ENCODE assay signal across 8 mouse cellular contexts in the genomic region with DNA sequence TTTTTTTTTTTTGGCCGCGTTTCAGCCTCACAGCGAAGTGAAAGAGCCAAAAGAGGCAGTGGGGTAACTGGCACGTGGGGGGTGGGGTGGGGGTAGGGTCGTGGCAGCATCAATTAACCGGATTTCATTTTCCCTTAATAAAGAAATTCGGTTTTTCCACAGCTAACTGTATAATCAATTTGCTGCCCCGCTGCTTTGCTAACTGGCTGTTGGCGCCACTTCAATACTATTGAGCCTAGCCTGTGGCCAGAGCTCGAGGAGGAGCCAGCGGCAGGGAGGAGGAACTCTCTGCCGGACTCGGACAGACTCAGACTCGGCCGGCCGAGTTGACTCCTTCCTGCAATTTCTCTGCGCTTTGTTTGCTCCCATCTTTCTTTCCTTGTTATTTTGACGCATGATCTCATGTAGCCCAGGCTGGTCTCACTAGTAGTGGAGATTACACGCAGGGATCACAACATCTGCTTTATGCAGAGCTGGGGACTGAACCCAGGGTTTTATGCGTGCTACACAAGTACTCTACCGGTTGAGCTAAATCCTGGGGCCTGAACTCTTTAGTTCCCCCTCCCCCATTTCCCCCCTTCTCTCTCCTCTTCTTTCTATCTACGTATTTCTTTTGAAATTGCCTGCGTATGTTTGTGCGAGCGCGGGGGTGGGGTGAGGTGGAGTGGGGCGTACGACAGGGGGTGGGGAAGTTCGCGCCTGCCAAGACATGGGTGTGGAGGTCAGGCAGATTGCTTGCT.
DNase-seq lines count a peak whose midpoint lies in the region; ATAC-seq and TF ChIP-seq lines count a peak whose summit lies in the region.

No protein-coding gene starts in this region.

- H3K4me2 ChIP-seq in forebrain, postnatal 0 days (ENCODE audit: low read depth) = peak overlapping the region; percentile 65
- peak overlapping the region; percentile 76 for H3K4me2 ChIP-seq in lung, embryonic 16.5 days (ENCODE audit: low read depth, low read length)

- H3K27ac ChIP-seq in MEL (ENCODE audit: control insufficient read depth, low read depth, low read length) = peak overlapping the region; percentile 73
- H3K27ac ChIP-seq in forebrain, postnatal 0 days (ENCODE audit: low read depth, low read length) = peak overlapping the region; percentile 45
- H3K27ac ChIP-seq in lung, embryonic 16.5 days (ENCODE audit: low read length) = peak overlapping the region; percentile 75

- H3K9ac ChIP-seq in MEL (ENCODE audit: control insufficient read depth, low read depth, low read length, poor library complexity, severe bottlenecking) = peak overlapping the region; percentile 65
- H3K9ac ChIP-seq in forebrain, postnatal 0 days = peak overlapping the region; percentile 58
- H3K9ac ChIP-seq in lung, embryonic 16.5 days (ENCODE audit: low read length) = peak overlapping the region; percentile 69

- TF ChIP-seq CTCF in MEL (IDR thresholded peaks at IDR 0.05 in 2 of 3, conservative IDR thresholded peaks at IDR 0.05 in 1 of 3; ENCODE audit: control insufficient read depth in 1 of 3, insufficient read depth in 1 of 3, low read depth in 2 of 3, low read length in 3 of 3, poor library complexity in 1 of 3, severe bottlenecking in 1 of 3) = no peak
- TF ChIP-seq CTCF in forebrain, postnatal 0 days (IDR thresholded peaks at IDR 0.05; ENCODE audit: low read depth) = no peak

- H3K4me1 ChIP-seq in MEL (ENCODE audit: control insufficient read depth in 1 of 2, insufficient read depth in 2 of 2, low read length in 2 of 2) = peaks cover 0 to 8% of the 10 kb centered on the region in 2 experiments; a peak in 2 of 4 replicates
- H3K4me1 ChIP-seq in forebrain, postnatal 0 days (ENCODE audit: insufficient read depth) = no peaks in the 10 kb centered on the region
- H3K4me1 ChIP-seq in lung, embryonic 16.5 days (replicated peaks; ENCODE audit: control insufficient read depth, insufficient read depth, low read length) = peaks cover 18% of the 10 kb centered on the region

- no peak for TF ChIP-seq RAD21 in MEL (IDR thresholded peaks at IDR 0.05; ENCODE audit: low read depth, low read length)

- no peaks in the 10 kb centered on the region for H3K79me2 ChIP-seq in MEL (ENCODE audit: control insufficient read depth, insufficient read depth, low read length, poor library complexity)

- DNase-seq in MEL (ENCODE audit: low read depth, low spot score) = peak; percentile 81
- peak; percentile 12 for DNase-seq in cerebellum, adult 11-12 months
- DNase-seq in forebrain, postnatal 0 days = peak; percentile 67
- DNase-seq in heart, postnatal 4 days = peak; percentile 72
- peak; percentile 16 to 21 for DNase-seq in layer of hippocampus, adult 8-10 months (ENCODE audit: low spot score in 2 of 2)
- peak; percentile 67 for DNase-seq in ovary, adult 18-20 months (ENCODE audit: low spot score)
- DNase-seq in thymus, postnatal 10 days (ENCODE audit: low spot score in 2 of 2) = peak; percentile 34 to 47

- no peaks in the 10 kb centered on the region for H3K27me3 ChIP-seq in MEL (ENCODE audit: control insufficient read depth in 1 of 2, insufficient read depth in 2 of 2, low read length in 2 of 2)
- H3K27me3 ChIP-seq in forebrain, postnatal 0 days (ENCODE audit: insufficient read depth, low read length) = no peaks in the 10 kb centered on the region
- no peaks in the 10 kb centered on the region for H3K27me3 ChIP-seq in lung, embryonic 16.5 days (ENCODE audit: control insufficient read depth, insufficient read depth, low read depth, low read length)

- no peak for TF ChIP-seq EP300 in MEL (IDR thresholded peaks at IDR 0.05; ENCODE audit: low read depth in 1 of 2, low read length in 2 of 2)

- peak overlapping the region; percentile 68 to 82 for H3K4me3 ChIP-seq in MEL (ENCODE audit: control insufficient read depth in 1 of 2, insufficient read depth in 1 of 2, low read depth in 2 of 2, low read length in 2 of 2)
- peak overlapping the region; percentile 40 for H3K4me3 ChIP-seq in forebrain, postnatal 0 days (ENCODE audit: low read depth, low read length)
- peak overlapping the region; percentile 52 for H3K4me3 ChIP-seq in lung, embryonic 16.5 days (ENCODE audit: low read length)

- TF ChIP-seq POLR2A in MEL (IDR thresholded peaks at IDR 0.05; ENCODE audit: control insufficient read depth in 1 of 2, insufficient read depth in 1 of 2, low read depth in 1 of 2, low read length in 2 of 2, poor library complexity in 1 of 2) = peak; percentile 39 to 53; a peak in 2 of 4 replicates

- no peaks in the 10 kb centered on the region for H3K9me3 ChIP-seq in MEL (replicated peaks; ENCODE audit: insufficient read depth, low read length)
- H3K9me3 ChIP-seq in forebrain, postnatal 0 days (ENCODE audit: low read length) = no peaks in the 10 kb centered on the region
- no peaks in the 10 kb centered on the region for H3K9me3 ChIP-seq in lung, embryonic 16.5 days (ENCODE audit: control insufficient read depth, low read length)

- WGBS in forebrain, postnatal 0 days = 7% methylated on average over 30 of the region's 30 CpGs
- WGBS in lung, embryonic 16.5 days = 7% methylated on average over 30 of the region's 30 CpGs

- H3K36me3 ChIP-seq in MEL (ENCODE audit: control insufficient read depth in 1 of 2, insufficient read depth in 2 of 2, low read length in 2 of 2) = peaks cover 0 to 4% of the 10 kb centered on the region in 2 experiments; a peak in 2 of 4 replicates
- no peaks in the 10 kb centered on the region for H3K36me3 ChIP-seq in forebrain, postnatal 0 days (ENCODE audit: insufficient read depth)
- no peaks in the 10 kb centered on the region for H3K36me3 ChIP-seq in lung, embryonic 16.5 days (ENCODE audit: control insufficient read depth, insufficient read depth, low read length)

- peak; percentile 72 for ATAC-seq in forebrain, postnatal 0 days
- peak; percentile 91 for ATAC-seq in lung, embryonic 16.5 days (ENCODE audit: low read depth)

TF ChIP-seq in MEL, 35 proteins besides CTCF, POLR2A, EP300 and RAD21:
- TF ChIP-seq ZNF384 (IDR thresholded peaks at IDR 0.05; ENCODE audit: low read depth, low read length) (peak; percentile 91), USF2 (IDR thresholded peaks at IDR 0.05; ENCODE audit: borderline replicate concordance in 1 of 2, insufficient read depth in 1 of 2, low read depth in 1 of 2, low read length in 2 of 2) (no peak), MAFK (IDR thresholded peaks at IDR 0.05; ENCODE audit: borderline replicate concordance, low read depth, low read length) (no peak), MYC (IDR thresholded peaks at IDR 0.05; ENCODE audit: low read depth, low read length) (no peak), E2F4 (IDR thresholded peaks at IDR 0.05; ENCODE audit: borderline replicate concordance, low read depth, low read length) (no peak), BHLHE40 (IDR thresholded peaks at IDR 0.05; ENCODE audit: borderline replicate concordance, low read depth, low read length) (no peak; the same call in 1 of the 2 replicates), NRF1 (IDR thresholded peaks at IDR 0.05; ENCODE audit: insufficient read depth, low read depth, low read length, poor library complexity, severe bottlenecking) (no peak), MYB (IDR thresholded peaks at IDR 0.05; ENCODE audit: low read depth, low read length) (no peak), MEF2A (IDR thresholded peaks at IDR 0.05; ENCODE audit: extremely low read depth, insufficient replicate concordance, low read depth, low read length, poor library complexity, severe bottlenecking) (no peak), ETS1 (IDR thresholded peaks at IDR 0.05; ENCODE audit: low read depth, low read length) (0 out of 2 replicates have a peak, but pooled peaks have one; percentile 17), ELF1 (IDR thresholded peaks at IDR 0.05; ENCODE audit: low read depth, low read length) (no peak), SIN3A (IDR thresholded peaks at IDR 0.05; ENCODE audit: low read length) (peak; percentile 16; the same call in 1 of the 2 replicates), MAX (IDR thresholded peaks at IDR 0.05; ENCODE audit: low read length) (0 out of 2 replicates have a peak, but pooled peaks have one; percentile 1), MXI1 (IDR thresholded peaks at IDR 0.05; ENCODE audit: low read depth, low read length) (peak; percentile 9), POLR2AphosphoS5 (IDR thresholded peaks at IDR 0.05; ENCODE audit: borderline replicate concordance, low read depth, low read length) (no peak), GABPA (IDR thresholded peaks at IDR 0.05; ENCODE audit: low read depth, low read length) (no peak), TAL1 (IDR thresholded peaks at IDR 0.05; ENCODE audit: low read length) (no peak), JUND (IDR thresholded peaks at IDR 0.05; ENCODE audit: low read depth, low read length) (no peak), HCFC1 (IDR thresholded peaks at IDR 0.05; ENCODE audit: low read depth, low read length) (no peak), TCF12 (IDR thresholded peaks at IDR 0.05; ENCODE audit: low read depth, low read length) (no peak), TBP (IDR thresholded peaks at IDR 0.05; ENCODE audit: low read depth, low read length) (no peak), UBTF (IDR thresholded peaks at IDR 0.05; ENCODE audit: borderline replicate concordance, insufficient read depth, low read depth, low read length) (0 out of 2 replicates have a peak, but pooled peaks have one; percentile 61)

Comparison
In these comparisons a context has a peak if more than half of its experiments do, and no peak if none do; other contexts are left out.
1. Peak in every context shown above with its lines: DNase-seq, ATAC-seq, H3K4me3 ChIP-seq and H3K27ac ChIP-seq.
2. DNase-seq: peak in every context shown above with its lines; median percentile 81 in MEL; 72 in heart, postnatal 4 days; 67 in forebrain, postnatal 0 days; 67 in ovary, adult 18-20 months; 40 in thymus, postnatal 10 days; 18 in layer of hippocampus, adult 8-10 months; 12 in cerebellum, adult 11-12 months.